Mouse (Mus musculus): ENCODE measurements at regions not wholly inside any gene's neighbourhood (a gene's known extent, or its start where the extent isn't known, plus 50 kb on each side); places are given as distances from the start of the nearest gene placed in this dataset.

- no peaks in the 10 kb centered on the region for H3K27me3 ChIP-seq (ENCODE audit: insufficient read depth, low read length)
- H3K4me1 ChIP-seq (ENCODE audit: insufficient read depth, low read length), result no peaks in the 10 kb centered on the region
- no peaks in the 10 kb centered on the region for H3K9me3 ChIP-seq (ENCODE audit: low read length)
- no peaks in the 10 kb centered on the region for H3K36me3 ChIP-seq (ENCODE audit: insufficient read depth, low read length)
- no peak for TF ChIP-seq CTCF (IDR thresholded peaks at IDR 0.05)
- H3K9ac ChIP-seq (replicated peaks; ENCODE audit: low read length, poor library complexity, severe bottlenecking), result no peak overlapping the region
- no peak for ATAC-seq (ENCODE audit: low FRiP score)
- H3K27ac ChIP-seq (ENCODE audit: low read depth, low read length), result 0 out of 2 replicates have a peak overlapping the region, but pooled peaks have one; percentile 6
- peak overlapping the region; percentile 2; the same call in 1 of the 2 replicates for H3K4me3 ChIP-seq (ENCODE audit: low read depth, low read length)
- DNase-seq (ENCODE audit: low spot score), result peak; percentile 76
- 11% methylated on average over 6 of the region's 6 CpGs for WGBS
- H3K4me2 ChIP-seq (ENCODE audit: low read depth, low read length, poor library complexity, severe bottlenecking), result peak overlapping the region; percentile 30
Observed at GRCm38 (mm10) chr1:137378072-137378985, 418.1 kb upstream of the Nr5a2 start.

GRCm38 (mm10) chr1:137376685-137377084 lies 416.4 kb upstream of the Nr5a2 start:
- no peak for TF ChIP-seq CTCF (IDR thresholded peaks at IDR 0.05)
- Histone ChIP-seq H3K4me1 (ENCODE audit: insufficient read depth, low read length) (no peaks in the 10 kb centered on the region), H3K4me2 (ENCODE audit: low read depth, low read length, poor library complexity, severe bottlenecking) (no peak overlapping the region), H3K9me3 (ENCODE audit: low read length) (no peaks in the 10 kb centered on the region), H3K9ac (replicated peaks; ENCODE audit: low read length, poor library complexity, severe bottlenecking) (no peak overlapping the region), H3K27ac (ENCODE audit: low read depth, low read length) (no peak overlapping the region), H3K27me3 (ENCODE audit: insufficient read depth, low read length) (no peaks in the 10 kb centered on the region), H3K36me3 (ENCODE audit: insufficient read depth, low read length) (no peaks in the 10 kb centered on the region), H3K4me3 (ENCODE audit: low read depth, low read length) (no peak overlapping the region)
- ATAC-seq (ENCODE audit: low FRiP score), result no peak
- WGBS, result 83% methylated on average over 10 of the region's 10 CpGs
- no peak for DNase-seq (ENCODE audit: low spot score)

- TF ChIP-seq CTCF (IDR thresholded peaks at IDR 0.05), result no peak
- Histone ChIP-seq H3K36me3 (ENCODE audit: insufficient read depth, low read length) (no peaks in the 10 kb centered on the region), H3K4me3 (ENCODE audit: low read depth, low read length) (no peak overlapping the region), H3K27ac (ENCODE audit: low read depth, low read length) (no peak overlapping the region), H3K9ac (replicated peaks; ENCODE audit: low read length, poor library complexity, severe bottlenecking) (no peak overlapping the region), H3K27me3 (ENCODE audit: insufficient read depth, low read length) (no peaks in the 10 kb centered on the region), H3K4me1 (ENCODE audit: insufficient read depth, low read length) (no peaks in the 10 kb centered on the region), H3K9me3 (ENCODE audit: low read length) (no peaks in the 10 kb centered on the region), H3K4me2 (ENCODE audit: low read depth, low read length, poor library complexity, severe bottlenecking) (no peak overlapping the region)
- WGBS, result 66% methylated on average over 4 of the region's 4 CpGs
- ATAC-seq (ENCODE audit: low FRiP score), result no peak
- DNase-seq (ENCODE audit: low spot score), result no peak
Observed at GRCm38 (mm10) chr1:137374641-137375040, 414.4 kb upstream of the Nr5a2 start.

- Histone ChIP-seq H3K4me2 (ENCODE audit: low read depth, low read length, poor library complexity, severe bottlenecking) (no peak overlapping the region), H3K9me3 (ENCODE audit: low read length) (no peaks in the 10 kb centered on the region), H3K4me1 (ENCODE audit: insufficient read depth, low read length) (no peaks in the 10 kb centered on the region), H3K4me3 (ENCODE audit: low read depth, low read length) (no peak overlapping the region), H3K9ac (replicated peaks; ENCODE audit: low read length, poor library complexity, severe bottlenecking) (no peak overlapping the region), H3K27ac (ENCODE audit: low read depth, low read length) (no peak overlapping the region), H3K36me3 (ENCODE audit: insufficient read depth, low read length) (no peaks in the 10 kb centered on the region), H3K27me3 (ENCODE audit: insufficient read depth, low read length) (no peaks in the 10 kb centered on the region)
- DNase-seq (ENCODE audit: low spot score) (no peak), ATAC-seq (ENCODE audit: low FRiP score) (no peak)
- 0 out of 2 replicates have a peak, but pooled peaks have one; percentile 7 for TF ChIP-seq CTCF (IDR thresholded peaks at IDR 0.05)
- WGBS, result 41% methylated on average over 15 of the region's 15 CpGs
Observed at GRCm38 (mm10) chr1:137373509-137374420, 413.5 kb upstream of the Nr5a2 start.

GRCm38 (mm10) chr1:137372236-137372635 lies 412.0 kb upstream of the Nr5a2 start:
- Histone ChIP-seq H3K27ac (ENCODE audit: low read depth, low read length) (no peak overlapping the region), H3K4me3 (ENCODE audit: low read depth, low read length) (no peak overlapping the region), H3K36me3 (ENCODE audit: insufficient read depth, low read length) (no peaks in the 10 kb centered on the region), H3K4me1 (ENCODE audit: insufficient read depth, low read length) (no peaks in the 10 kb centered on the region), H3K9ac (replicated peaks; ENCODE audit: low read length, poor library complexity, severe bottlenecking) (no peak overlapping the region), H3K4me2 (ENCODE audit: low read depth, low read length, poor library complexity, severe bottlenecking) (no peak overlapping the region), H3K9me3 (ENCODE audit: low read length) (no peaks in the 10 kb centered on the region), H3K27me3 (ENCODE audit: insufficient read depth, low read length) (no peaks in the 10 kb centered on the region)
- no peak for TF ChIP-seq CTCF (IDR thresholded peaks at IDR 0.05)
- 98% methylated on average over 3 of the region's 3 CpGs for WGBS
- ATAC-seq (ENCODE audit: low FRiP score) (no peak), DNase-seq (ENCODE audit: low spot score) (no peak)
